Mouse (Mus musculus): Measurements from ENCODE around the gene Mfap3l. TPM values are rescaled to one million over a fixed set of nuclear protein-coding genes. Genes with fewer than 3 reads are reported as not detected.
"Not testable (repeated sequence)": the region's sequence is repeated elsewhere in the genome, so short reads cannot be mapped to it uniquely, and the experiment has no call there.

Gene Mfap3l
- polyA plus RNA-seq, 1 experiment from 2014 or later: 0.83 TPM

GRCm38 (mm10) chr8:60632933-60633655, 467 bp downstream of the Mfap3l start:
- Histone ChIP-seq H3K36me3 (no peaks in the 10 kb centered on the region), H3K27me3 (ENCODE audit: low read depth, poor library complexity, severe bottlenecking) (peaks cover 38% of the 10 kb centered on the region), H3K9me3 (replicated peaks) (no peaks in the 10 kb centered on the region), H3K27ac (peak overlapping the region; percentile 82), H3K4me1 (peaks cover 14% of the 10 kb centered on the region), H3K4me3 (peak overlapping the region; percentile 77)
- DNase-seq (ENCODE audit: low spot score): no peak
- under 1% methylated on average over 56 of the region's 56 CpGs for WGBS

- H3K27me3 ChIP-seq (ENCODE audit: low read depth, poor library complexity, severe bottlenecking): peaks cover 28% of the 10 kb centered on the region
- 84% methylated on average over 2 of the region's 2 CpGs for WGBS
Observed at GRCm38 (mm10) chr8:60634921-60635320, 2.3 kb downstream of the Mfap3l start.

GRCm38 (mm10) chr8:60635846-60636245, 3.2 kb downstream of the Mfap3l start:
- DNase-seq (ENCODE audit: low spot score): no peak
- H3K27ac ChIP-seq: no peak overlapping the region
- H3K4me1 ChIP-seq: peaks cover 17% of the 10 kb centered on the region
- H3K36me3 ChIP-seq: no peaks in the 10 kb centered on the region
- no peak overlapping the region for H3K4me3 ChIP-seq
- no peaks in the 10 kb centered on the region for H3K9me3 ChIP-seq (replicated peaks)
- H3K27me3 ChIP-seq (ENCODE audit: low read depth, poor library complexity, severe bottlenecking): peaks cover 18% of the 10 kb centered on the region

More at GRCm38 (mm10) chr8:60634921-60635320, 2.3 kb downstream of the Mfap3l start:
- Histone ChIP-seq H3K9me3 (replicated peaks) (no peaks in the 10 kb centered on the region), H3K27ac (no peak overlapping the region), H3K36me3 (no peaks in the 10 kb centered on the region), H3K4me1 (peaks cover 14% of the 10 kb centered on the region), H3K4me3 (no peak overlapping the region)
- DNase-seq (ENCODE audit: low spot score): no peak

GRCm38 (mm10) chr8:60640046-60640445, 7.4 kb downstream of the Mfap3l start:
- Histone ChIP-seq H3K4me3 (no peak overlapping the region), H3K27ac (no peak overlapping the region), H3K9me3 (replicated peaks) (no peaks in the 10 kb centered on the region), H3K27me3 (ENCODE audit: low read depth, poor library complexity, severe bottlenecking) (no peaks in the 10 kb centered on the region), H3K4me1 (0 out of 2 replicates have a peak, but pooled peaks cover 3% of the 10 kb centered on the region), H3K36me3 (no peaks in the 10 kb centered on the region)
- 84% methylated on average over 17 of the region's 17 CpGs for WGBS
- DNase-seq (ENCODE audit: low spot score): no peak

- DNase-seq (ENCODE audit: low spot score): no peak
- no peak overlapping the region for H3K4me3 ChIP-seq
- no peaks in the 10 kb centered on the region for H3K36me3 ChIP-seq
- WGBS: 88% methylated on average over 6 of the region's 6 CpGs
- H3K9me3 ChIP-seq (replicated peaks): no peaks in the 10 kb centered on the region
- no peak overlapping the region for H3K27ac ChIP-seq
- 0 out of 2 replicates have a peak, but pooled peaks cover 3% of the 10 kb centered on the region for H3K4me1 ChIP-seq
- H3K27me3 ChIP-seq (ENCODE audit: low read depth, poor library complexity, severe bottlenecking): no peaks in the 10 kb centered on the region
Observed at GRCm38 (mm10) chr8:60643416-60644020, 10.9 kb downstream of the Mfap3l start.

GRCm38 (mm10) chr8:60645164-60645563, 12.5 kb downstream of the Mfap3l start:
- 79% methylated on average over 4 of the region's 4 CpGs for WGBS
- no peaks in the 10 kb centered on the region for H3K36me3 ChIP-seq
- H3K4me3 ChIP-seq: no peak overlapping the region
- H3K4me1 ChIP-seq: 0 out of 2 replicates have a peak, but pooled peaks cover 2% of the 10 kb centered on the region
- DNase-seq (ENCODE audit: low spot score): no peak
- H3K9me3 ChIP-seq (replicated peaks): no peaks in the 10 kb centered on the region
- H3K27ac ChIP-seq: no peak overlapping the region; the same call in 1 of the 2 replicates
- H3K27me3 ChIP-seq (ENCODE audit: low read depth, poor library complexity, severe bottlenecking): no peaks in the 10 kb centered on the region

- H3K27ac ChIP-seq: no peak overlapping the region; the same call in 1 of the 2 replicates
- no peaks in the 10 kb centered on the region for H3K4me1 ChIP-seq
- H3K9me3 ChIP-seq (replicated peaks): no peaks in the 10 kb centered on the region
- 84% methylated on average over 3 of the region's 3 CpGs for WGBS
- H3K27me3 ChIP-seq (ENCODE audit: low read depth, poor library complexity, severe bottlenecking): no peaks in the 10 kb centered on the region
- no peak overlapping the region for H3K4me3 ChIP-seq
- H3K36me3 ChIP-seq: no peaks in the 10 kb centered on the region
- DNase-seq (ENCODE audit: low spot score): no peak
Observed at GRCm38 (mm10) chr8:60645911-60646310, 13.3 kb downstream of the Mfap3l start.

GRCm38 (mm10) chr8:60647291-60647690, 14.7 kb downstream of the Mfap3l start:
- Histone ChIP-seq H3K9me3 (replicated peaks) (no peaks in the 10 kb centered on the region), H3K4me3 (no peak overlapping the region), H3K27ac (no peak overlapping the region), H3K27me3 (ENCODE audit: low read depth, poor library complexity, severe bottlenecking) (no peaks in the 10 kb centered on the region), H3K36me3 (no peaks in the 10 kb centered on the region), H3K4me1 (no peaks in the 10 kb centered on the region)
- 94% methylated on average over 3 of the region's 3 CpGs for WGBS
- DNase-seq (ENCODE audit: low spot score): no peak

GRCm38 (mm10) chr8:60649081-60649480, 16.5 kb downstream of the Mfap3l start:
- H3K27me3 ChIP-seq (ENCODE audit: low read depth, poor library complexity, severe bottlenecking): no peaks in the 10 kb centered on the region
- no peak overlapping the region for H3K27ac ChIP-seq
- no peaks in the 10 kb centered on the region for H3K36me3 ChIP-seq
- no peaks in the 10 kb centered on the region for H3K4me1 ChIP-seq
- H3K9me3 ChIP-seq (replicated peaks): no peaks in the 10 kb centered on the region
- 71% methylated on average over 1 of the region's 1 CpGs for WGBS
- H3K4me3 ChIP-seq: no peak overlapping the region
- no peak for DNase-seq (ENCODE audit: low spot score)

GRCm38 (mm10) chr8:60650119-60650518, 17.5 kb downstream of the Mfap3l start:
- no peaks in the 10 kb centered on the region for H3K27me3 ChIP-seq (ENCODE audit: low read depth, poor library complexity, severe bottlenecking)
- H3K9me3 ChIP-seq (replicated peaks): no peaks in the 10 kb centered on the region
- no peaks in the 10 kb centered on the region for H3K4me1 ChIP-seq
- no peak overlapping the region for H3K27ac ChIP-seq
- no peak for DNase-seq (ENCODE audit: low spot score)
- WGBS: 86% methylated on average over 4 of the region's 4 CpGs
- no peaks in the 10 kb centered on the region for H3K36me3 ChIP-seq
- no peak overlapping the region for H3K4me3 ChIP-seq

- H3K27ac ChIP-seq: no peak overlapping the region
Observed at GRCm38 (mm10) chr8:60657425-60658113, 24.9 kb downstream of the Mfap3l start.

GRCm38 (mm10) chr8:60658114-60658500, 25.5 kb downstream of the Mfap3l start:
- H3K4me3 ChIP-seq: no peak overlapping the region
- no peaks in the 10 kb centered on the region for H3K27me3 ChIP-seq (ENCODE audit: low read depth, poor library complexity, severe bottlenecking)
- H3K36me3 ChIP-seq: no peaks in the 10 kb centered on the region
- no peaks in the 10 kb centered on the region for H3K9me3 ChIP-seq (replicated peaks)
- no peaks in the 10 kb centered on the region for H3K4me1 ChIP-seq
- 93% methylated on average over 6 of the region's 6 CpGs for WGBS
- no peak for DNase-seq (ENCODE audit: low spot score)
- no peak overlapping the region for H3K27ac ChIP-seq

More at GRCm38 (mm10) chr8:60657425-60658113, 24.9 kb downstream of the Mfap3l start:
- 83% methylated on average over 6 of the region's 6 CpGs for WGBS
- no peak for DNase-seq (ENCODE audit: low spot score)
- no peaks in the 10 kb centered on the region for H3K4me1 ChIP-seq
- H3K4me3 ChIP-seq: no peak overlapping the region
- no peaks in the 10 kb centered on the region for H3K27me3 ChIP-seq (ENCODE audit: low read depth, poor library complexity, severe bottlenecking)
- H3K36me3 ChIP-seq: no peaks in the 10 kb centered on the region
- H3K9me3 ChIP-seq (replicated peaks): no peaks in the 10 kb centered on the region

GRCm38 (mm10) chr8:60658686-60659085, 26.1 kb downstream of the Mfap3l start:
- not testable (repeated sequence) for H3K27ac ChIP-seq; DNase-seq (ENCODE audit: low spot score); H3K9me3 ChIP-seq (replicated peaks); H3K27me3 ChIP-seq (ENCODE audit: low read depth, poor library complexity, severe bottlenecking); H3K36me3 ChIP-seq; H3K4me1 ChIP-seq; H3K4me3 ChIP-seq
- WGBS: 85% methylated on average over 2 of the region's 2 CpGs
